Mouse (Mus musculus) ES-E14 (cell line): Measurements from ENCODE around the gene Zfand4.

Experiments
- CHD2 ChIP-seq: IDR thresholded peaks from 2 replicates; pipeline ENCODE4 v1.6.1; 2014; ENCODE audit warnings: mild to moderate bottlenecking, low read depth, low read length, inconsistent platforms
- HCFC1 ChIP-seq: IDR thresholded peaks from 2 replicates; pipeline ENCODE4 v1.6.1; 2012; ENCODE audit warnings: low read length, inconsistent platforms, borderline replicate concordance; ENCODE audit not compliant: insufficient read depth
- MAFK ChIP-seq: IDR thresholded peaks from 2 replicates; pipeline ENCODE4 v1.6.1; 2014; ENCODE audit warnings: mild to moderate bottlenecking, low read depth, low read length, inconsistent platforms; ENCODE audit not compliant: insufficient read depth
- ZC3H11A ChIP-seq: IDR thresholded peaks from 2 replicates; pipeline ENCODE4 v1.6.1; 2012; ENCODE audit warnings: low read depth, mild to moderate bottlenecking, inconsistent platforms, low read length, borderline replicate concordance

DNA sequence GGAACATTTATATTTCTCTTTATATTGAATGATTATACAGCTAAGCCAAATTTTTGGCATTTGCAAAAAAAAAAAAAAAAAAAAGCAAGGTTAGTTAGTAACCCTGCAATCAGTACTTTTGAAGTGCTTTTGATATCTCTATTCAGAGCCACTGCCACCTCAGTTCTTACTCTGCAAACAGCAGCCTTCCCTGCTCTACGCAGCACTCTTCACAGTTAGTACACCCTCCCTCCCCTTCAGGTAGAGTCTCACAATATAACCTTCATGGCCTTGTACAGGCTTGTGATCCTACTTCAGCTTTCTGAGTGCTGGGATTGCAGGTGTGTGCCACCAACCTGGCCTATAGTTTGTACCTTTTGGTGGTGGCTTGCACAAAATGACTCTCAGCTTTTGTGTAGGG, 89.4 kb downstream of the Zfand4 start:
- TF ChIP-seq MAFK (no peak), ZC3H11A (no peak), CHD2 (no peak), HCFC1 (no peak)
